8 mouse cellular contexts compared by ENCODE assay signal in the genomic region with DNA sequence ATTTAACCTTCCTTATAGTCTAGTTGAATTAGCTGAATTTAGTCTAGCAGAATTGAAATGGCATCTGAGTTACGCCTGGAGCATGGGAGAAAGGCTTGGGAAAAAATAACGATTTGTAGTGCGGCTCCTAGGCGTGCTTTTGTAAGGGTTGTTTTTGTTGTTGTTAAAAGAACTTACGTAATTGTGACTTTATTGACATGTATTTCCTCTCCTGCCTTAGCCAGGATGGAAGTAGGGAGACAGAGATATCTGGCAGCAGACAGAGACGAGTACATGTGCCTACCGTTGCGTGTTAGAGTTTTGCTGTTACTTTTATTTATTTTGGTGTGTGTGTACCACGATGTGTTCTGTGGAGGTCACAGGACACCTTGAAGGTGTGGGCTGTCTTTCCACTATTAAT. TPM values are rescaled to one million over a fixed set of nuclear protein-coding genes. Genes with fewer than 3 reads are reported as not detected.
DNase-seq lines count a peak whose midpoint lies in the region; ATAC-seq and TF ChIP-seq lines count a peak whose summit lies in the region.

No protein-coding gene starts in this region.

- no peaks in the 10 kb centered on the region for H3K36me3 ChIP-seq in heart, embryonic 12.5 days
- H3K36me3 ChIP-seq in G1E (replicated peaks) = peaks cover 21% of the 10 kb centered on the region
- no peaks in the 10 kb centered on the region for H3K36me3 ChIP-seq in forebrain, postnatal 0 days (ENCODE audit: insufficient read depth)
- H3K36me3 ChIP-seq in liver, embryonic 15.5 days (replicated peaks) = no peaks in the 10 kb centered on the region

- H3K9ac ChIP-seq in heart, embryonic 12.5 days = 0 out of 2 replicates have a peak overlapping the region, but pooled peaks have one; percentile 11
- no peak overlapping the region for H3K9ac ChIP-seq in forebrain, postnatal 0 days
- H3K9ac ChIP-seq in liver, embryonic 15.5 days = no peak overlapping the region

- DNase-seq in heart, postnatal 4 days = no peak
- no peak for DNase-seq in G1E (ENCODE audit: low spot score)
- no peak for DNase-seq in forebrain, postnatal 0 days
- DNase-seq in urinary bladder, postnatal 10 days (ENCODE audit: low spot score) = no peak
- no peak for DNase-seq in urinary bladder, adult 18-20 months (ENCODE audit: low spot score in 2 of 2)

- peak overlapping the region; percentile 80 for H3K4me2 ChIP-seq in heart, embryonic 12.5 days
- H3K4me2 ChIP-seq in forebrain, postnatal 0 days (ENCODE audit: low read depth) = peak overlapping the region; percentile 70
- H3K4me2 ChIP-seq in liver, embryonic 15.5 days = peak overlapping the region; percentile 81

- 53% methylated on average over 9 of the region's 9 CpGs for WGBS in heart, embryonic 12.5 days
- 35% methylated on average over 9 of the region's 9 CpGs for WGBS in forebrain, postnatal 0 days
- 46% methylated on average over 9 of the region's 9 CpGs for WGBS in liver, embryonic 15.5 days (ENCODE audit: insufficient replicate concordance)

- H3K9me3 ChIP-seq in heart, embryonic 12.5 days (replicated peaks) = no peaks in the 10 kb centered on the region
- H3K9me3 ChIP-seq in G1E (replicated peaks) = no peaks in the 10 kb centered on the region
- no peaks in the 10 kb centered on the region for H3K9me3 ChIP-seq in forebrain, postnatal 0 days (ENCODE audit: low read length)
- no peaks in the 10 kb centered on the region for H3K9me3 ChIP-seq in liver, embryonic 15.5 days (replicated peaks)

- TF ChIP-seq CTCF in G1E (IDR thresholded peaks at IDR 0.05; ENCODE audit: low read depth, low read length) = no peak
- TF ChIP-seq CTCF in forebrain, postnatal 0 days (IDR thresholded peaks at IDR 0.05; ENCODE audit: low read depth) = no peak

- no peaks in the 10 kb centered on the region for H3K27me3 ChIP-seq in heart, embryonic 12.5 days (replicated peaks)
- no peaks in the 10 kb centered on the region for H3K27me3 ChIP-seq in G1E (ENCODE audit: insufficient read depth, low read length)
- no peaks in the 10 kb centered on the region for H3K27me3 ChIP-seq in forebrain, postnatal 0 days (ENCODE audit: insufficient read depth, low read length)
- peaks cover 17% of the 10 kb centered on the region for H3K27me3 ChIP-seq in liver, embryonic 15.5 days

- H3K4me1 ChIP-seq in heart, embryonic 12.5 days (replicated peaks) = peaks cover 40% of the 10 kb centered on the region
- peaks cover 71% of the 10 kb centered on the region for H3K4me1 ChIP-seq in G1E (ENCODE audit: insufficient read depth, low read depth, low read length)
- H3K4me1 ChIP-seq in forebrain, postnatal 0 days (ENCODE audit: insufficient read depth) = peaks cover 25% of the 10 kb centered on the region
- H3K4me1 ChIP-seq in liver, embryonic 15.5 days (replicated peaks) = peaks cover 43% of the 10 kb centered on the region

- H3K4me3 ChIP-seq in heart, embryonic 12.5 days = peak overlapping the region; percentile 85
- H3K4me3 ChIP-seq in G1E (ENCODE audit: low read depth, low read length) = peak overlapping the region; percentile 93
- H3K4me3 ChIP-seq in forebrain, postnatal 0 days (ENCODE audit: low read depth, low read length) = peak overlapping the region; percentile 95
- H3K4me3 ChIP-seq in liver, embryonic 15.5 days (replicated peaks) = peak overlapping the region; percentile 77

- no peak overlapping the region for H3K27ac ChIP-seq in heart, embryonic 12.5 days (ENCODE audit: poor library complexity, severe bottlenecking)
- H3K27ac ChIP-seq in forebrain, postnatal 0 days (ENCODE audit: low read depth, low read length) = no peak overlapping the region
- no peak overlapping the region for H3K27ac ChIP-seq in liver, embryonic 15.5 days (replicated peaks)

- no peak for ATAC-seq in heart, embryonic 12.5 days (ENCODE audit: insufficient number of reproducible peaks, low FRiP score)
- no peak for ATAC-seq in G1E (ENCODE audit: extremely low read depth, insufficient number of reproducible peaks, low FRiP score, poor library complexity, severe bottlenecking)
- no peak for ATAC-seq in forebrain, postnatal 0 days
- ATAC-seq in liver, embryonic 15.5 days (ENCODE audit: insufficient read depth) = no peak
- ATAC-seq in cerebellum, adult (ENCODE audit: insufficient number of reproducible peaks, low FRiP score, low TSS enrichment) = no peak

RNA-seq across cellular contexts. Expression of a gene that starts 1.6 kb away (rescaled TPM):
- 14.5 and 15.2 TPM in 2 replicates for polyA plus RNA-seq in heart, embryonic 12.5 days (2016; fragmentation: Nextera tagmentation; extraction: Ambion mirVana)
- 10 to 100 TPM; 55.2 to 57.8 TPM for total RNA-seq in heart, postnatal 4 days (2021)
- total RNA-seq in G1E (2014; fragmentation: Nextera tagmentation) = 110 and 117 TPM in 2 replicates
- 80.1 and 86.5 TPM in 2 replicates for total RNA-seq in G1E (2017)
- 11.0 and 17.1 TPM in 2 replicates for polyA plus RNA-seq in G1E (2012)
- 59.5 and 63.6 TPM in 2 replicates for total RNA-seq in forebrain, postnatal 0 days (2014; rRNA removed)
- polyA plus RNA-seq in forebrain, postnatal 0 days (2015; fragmentation: Nextera tagmentation; extraction: Ambion mirVana) = 14.9 and 16.6 TPM in 2 replicates
- polyA plus RNA-seq in liver, embryonic 15.5 days (2015; fragmentation: Nextera tagmentation; extraction: Ambion mirVana) = 3.8 and 4.9 TPM in 2 replicates
